ENCODE assay signal across 8 mouse cellular contexts in genomic region chr15:93595746-93596145, GRCm38 (mm10). TPM values are rescaled to one million over a fixed set of nuclear protein-coding genes. Genes with fewer than 3 reads are reported as not detected.
DNase-seq lines count a peak whose midpoint lies in the region; ATAC-seq lines count a peak whose summit lies in the region.

Prickle1 (minus strand) TSS chr15:93595891.

- WGBS in lung, embryonic 16.5 days: 0% methylated on average over 46 of the region's 60 CpGs

- no peaks in the 10 kb centered on the region for H3K27me3 ChIP-seq in lung, embryonic 16.5 days (ENCODE audit: control insufficient read depth, insufficient read depth, low read depth, low read length)

- H3K27ac ChIP-seq in lung, embryonic 16.5 days (ENCODE audit: low read length): peak within 1 kb of the TSS; percentile 83

- peaks cover 29% of the 10 kb centered on the region for H3K4me1 ChIP-seq in lung, embryonic 16.5 days (replicated peaks; ENCODE audit: control insufficient read depth, insufficient read depth, low read length)

- H3K4me3 ChIP-seq in lung, embryonic 16.5 days (ENCODE audit: low read length): peak within 1 kb of the TSS; percentile 77

- no peaks in the 10 kb centered on the region for H3K36me3 ChIP-seq in lung, embryonic 16.5 days (ENCODE audit: control insufficient read depth, insufficient read depth, low read length)

- H3K4me2 ChIP-seq in lung, embryonic 16.5 days (ENCODE audit: low read depth, low read length): peak within 1 kb of the TSS; percentile 94

- peak; percentile 72 for ATAC-seq in frontal cortex, adult (ENCODE audit: low TSS enrichment)
- peak; percentile 58 to 65 for ATAC-seq in hematopoietic stem cell, adult 5-6 weeks (replicated peaks in 1 of 2; ENCODE audit: insufficient read depth in 1 of 2, low FRiP score in 2 of 2, low TSS enrichment in 1 of 2, low read depth in 1 of 2, poor library complexity in 2 of 2, severe bottlenecking in 2 of 2)
- ATAC-seq in lung, embryonic 16.5 days (ENCODE audit: low read depth): peak; percentile 88

- H3K9ac ChIP-seq in lung, embryonic 16.5 days (ENCODE audit: low read length): peak within 1 kb of the TSS; percentile 86

- H3K9me3 ChIP-seq in lung, embryonic 16.5 days (ENCODE audit: control insufficient read depth, low read length): no peaks in the 10 kb centered on the region

- DNase-seq in NIH3T3 (ENCODE audit: low read depth): peak; percentile 96
- peak; percentile 82 for DNase-seq in cerebellum, adult 8-10 months
- peak; percentile 87 for DNase-seq in layer of hippocampus, adult 9-11 months
- DNase-seq in ovary, postnatal 36 days (ENCODE audit: low spot score): peak; percentile 91
- DNase-seq in thymus, postnatal 10 days (ENCODE audit: low spot score in 2 of 2): peak; percentile 68 to 85

RNA-seq across cellular contexts. Expression of gene Prickle1, which starts in this region (rescaled TPM):
- total RNA-seq in hematopoietic stem cell, adult 5-6 weeks (2017): 2.0 and 2.3 TPM in 2 replicates
- polyA plus RNA-seq in lung, embryonic 16.5 days (2015; fragmentation: Nextera tagmentation; extraction: Ambion mirVana): 24.0 and 25.6 TPM in 2 replicates

Comparison
In these comparisons a context has a peak if more than half of its experiments do, and no peak if none do; other contexts are left out.
1. Peak in every context shown above with its lines: DNase-seq, ATAC-seq, H3K4me3 ChIP-seq and H3K27ac ChIP-seq.